Mouse (Mus musculus) cerebellum, postnatal 25 days (tissue): ENCODE results near the gene Gm49486.

ENCODE experiments used
- DNase-seq, 2 experiments: peaks; one replicate each; pipeline ENCODE4 v3.0.0; 2021; ENCODE audit warnings: mixed read lengths in 2 of 2

Gm49486 gene

GRCm38 (mm10) chr15:79235268-79235667 lies 6.1 kb downstream of the Gm49486 start:
- no peak for DNase-seq

- no peak for DNase-seq
Measured at GRCm38 (mm10) chr15:79238036-79238435, 8.8 kb downstream of the Gm49486 start.

- no peak for DNase-seq
Measured at GRCm38 (mm10) chr15:79242574-79243233, 13.5 kb downstream of the Gm49486 start.

- DNase-seq, result peak; percentile 95 to 96
Measured at GRCm38 (mm10) chr15:79243234-79244042, 14.2 kb downstream of the Gm49486 start.

GRCm38 (mm10) chr15:79244071-79244893 lies 15.1 kb downstream of the Gm49486 start:
- DNase-seq, result no peak

GRCm38 (mm10) chr15:79245321-79245720 lies 16.1 kb downstream of the Gm49486 start:
- no peak for DNase-seq

GRCm38 (mm10) chr15:79250236-79250635 lies 21.0 kb downstream of the Gm49486 start:
- no peak for DNase-seq

GRCm38 (mm10) chr15:79251168-79251567 lies 22.0 kb downstream of the Gm49486 start:
- peak in 1 of 2 experiments; percentile 42 for DNase-seq

- peak; percentile 36 to 49 for DNase-seq
Measured at GRCm38 (mm10) chr15:79251781-79252491, 22.7 kb downstream of the Gm49486 start.

- DNase-seq, result no peak
Measured at GRCm38 (mm10) chr15:79252580-79252979, 23.4 kb downstream of the Gm49486 start.

- DNase-seq, result no peak
Measured at GRCm38 (mm10) chr15:79254661-79255060, 25.5 kb downstream of the Gm49486 start, which contains the start of gene Slc16a8. Gene Slc16a8, minus strand, starts transcription at chr15:79254761.

GRCm38 (mm10) chr15:79258521-79258920 lies 29.3 kb downstream of the Gm49486 start:
- DNase-seq, result peak in 1 of 2 experiments; percentile 38

- DNase-seq, result no peak
Measured at GRCm38 (mm10) chr15:79261095-79261725, 32.0 kb downstream of the Gm49486 start.

GRCm38 (mm10) chr15:79261757-79262156 lies 32.6 kb downstream of the Gm49486 start:
- no peak for DNase-seq

- DNase-seq, result no peak
Measured at GRCm38 (mm10) chr15:79262375-79262774, 33.2 kb downstream of the Gm49486 start.

- DNase-seq, result no peak
Measured at GRCm38 (mm10) chr15:79262786-79263309, 33.7 kb downstream of the Gm49486 start.

- no peak for DNase-seq
Measured at GRCm38 (mm10) chr15:79263726-79264125, 34.5 kb downstream of the Gm49486 start.

- DNase-seq, result no peak
Measured at GRCm38 (mm10) chr15:79265384-79265783, 36.2 kb downstream of the Gm49486 start.

- DNase-seq, result no peak
Measured at GRCm38 (mm10) chr15:79268521-79268920, 39.3 kb downstream of the Gm49486 start.

- DNase-seq, result peak; percentile 48 to 73
Measured at GRCm38 (mm10) chr15:79270317-79271123, 41.3 kb downstream of the Gm49486 start.
